Mouse (Mus musculus): Measurements from ENCODE around the gene Ppp1cc.
"Not testable (repeated sequence)": the region's sequence is repeated elsewhere in the genome, so short reads cannot be mapped to it uniquely, and the experiment has no call there.

Ppp1cc gene

DNA sequence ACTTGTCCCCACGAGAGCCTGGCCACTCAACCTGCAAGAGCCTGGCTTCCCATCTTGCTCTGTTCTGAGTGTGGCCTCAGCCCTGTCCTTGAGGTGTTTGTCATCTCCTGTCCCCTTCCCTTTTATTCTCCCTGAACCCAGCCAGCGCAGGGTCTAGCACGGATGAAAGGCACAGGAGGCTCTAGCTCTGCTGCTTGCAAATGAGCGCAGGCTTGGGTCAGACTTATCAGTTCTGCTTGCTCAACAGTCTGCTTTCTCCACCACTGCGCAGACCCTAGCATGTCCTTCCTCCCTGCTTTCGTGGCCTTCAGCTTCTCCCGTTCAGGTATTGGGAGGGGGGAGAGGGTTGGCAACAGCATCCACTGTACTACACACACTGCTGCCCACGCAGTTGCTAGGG lies 54.0 kb downstream of the Ppp1cc start:
- no peak for DNase-seq (ENCODE audit: low spot score in 2 of 2)

DNA sequence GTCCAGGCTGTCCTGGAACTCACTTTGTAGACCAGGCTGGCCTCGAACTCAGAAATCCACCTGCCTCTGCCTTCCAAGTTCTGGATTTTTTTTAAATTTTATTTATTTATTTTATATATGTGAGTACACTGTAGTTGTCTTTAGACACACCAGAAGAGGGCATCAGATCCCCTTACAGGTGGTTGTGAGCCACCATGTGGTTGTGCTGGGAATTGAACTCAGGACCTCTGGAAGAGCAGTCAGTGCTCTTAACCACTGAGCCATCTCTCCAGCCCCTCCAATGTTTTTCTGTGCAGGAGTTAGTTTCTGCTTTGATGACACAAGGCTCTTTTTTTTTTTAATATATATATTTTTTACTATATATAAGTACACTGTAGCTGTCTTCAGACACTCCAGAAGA lies 54.7 kb downstream of the Ppp1cc start:
- DNase-seq (ENCODE audit: low spot score in 2 of 2), result not testable (repeated sequence)

DNA sequence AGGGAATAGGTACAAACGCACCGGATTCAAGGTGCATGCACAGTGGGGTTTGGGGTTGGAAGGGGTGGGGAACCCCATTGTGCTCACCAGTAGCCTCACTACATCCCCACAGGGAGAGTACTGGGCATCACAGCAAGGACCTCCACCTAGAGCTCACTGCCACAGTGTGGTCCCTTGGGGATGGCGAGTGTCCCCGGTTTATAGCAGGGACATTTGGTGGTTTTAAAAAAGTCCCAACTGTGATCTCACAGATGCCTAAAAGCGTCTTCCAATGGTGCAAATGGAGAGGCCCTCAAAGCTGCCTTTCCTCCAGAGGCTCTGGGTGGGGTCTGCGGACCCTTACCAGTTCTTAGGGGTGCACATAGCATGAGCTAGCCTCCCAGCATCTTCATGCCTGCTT lies 55.8 kb downstream of the Ppp1cc start:
- peak in 1 of 2 experiments; percentile 17 for DNase-seq (ENCODE audit: low spot score in 2 of 2)

DNA sequence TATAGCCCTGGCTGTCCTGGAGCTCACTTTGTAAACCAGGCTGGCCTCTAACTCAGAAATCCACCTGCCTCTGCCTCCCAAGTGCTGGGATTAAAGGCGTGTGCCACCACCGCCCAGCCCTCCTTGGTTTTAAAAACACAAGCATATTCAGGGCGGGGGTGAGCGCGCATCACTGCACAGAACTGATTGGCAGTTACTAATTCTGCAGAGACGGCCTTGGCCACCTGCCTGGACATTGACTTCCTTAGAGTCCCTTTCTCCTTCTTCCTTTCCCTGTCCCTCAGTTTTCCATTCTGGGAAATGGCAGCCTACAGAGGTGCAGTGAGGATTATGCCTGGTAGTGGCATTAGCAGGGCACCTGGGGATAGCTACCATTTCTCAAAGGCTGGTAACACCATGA lies 59.6 kb downstream of the Ppp1cc start:
- no peak for DNase-seq (ENCODE audit: low spot score in 2 of 2)

DNA sequence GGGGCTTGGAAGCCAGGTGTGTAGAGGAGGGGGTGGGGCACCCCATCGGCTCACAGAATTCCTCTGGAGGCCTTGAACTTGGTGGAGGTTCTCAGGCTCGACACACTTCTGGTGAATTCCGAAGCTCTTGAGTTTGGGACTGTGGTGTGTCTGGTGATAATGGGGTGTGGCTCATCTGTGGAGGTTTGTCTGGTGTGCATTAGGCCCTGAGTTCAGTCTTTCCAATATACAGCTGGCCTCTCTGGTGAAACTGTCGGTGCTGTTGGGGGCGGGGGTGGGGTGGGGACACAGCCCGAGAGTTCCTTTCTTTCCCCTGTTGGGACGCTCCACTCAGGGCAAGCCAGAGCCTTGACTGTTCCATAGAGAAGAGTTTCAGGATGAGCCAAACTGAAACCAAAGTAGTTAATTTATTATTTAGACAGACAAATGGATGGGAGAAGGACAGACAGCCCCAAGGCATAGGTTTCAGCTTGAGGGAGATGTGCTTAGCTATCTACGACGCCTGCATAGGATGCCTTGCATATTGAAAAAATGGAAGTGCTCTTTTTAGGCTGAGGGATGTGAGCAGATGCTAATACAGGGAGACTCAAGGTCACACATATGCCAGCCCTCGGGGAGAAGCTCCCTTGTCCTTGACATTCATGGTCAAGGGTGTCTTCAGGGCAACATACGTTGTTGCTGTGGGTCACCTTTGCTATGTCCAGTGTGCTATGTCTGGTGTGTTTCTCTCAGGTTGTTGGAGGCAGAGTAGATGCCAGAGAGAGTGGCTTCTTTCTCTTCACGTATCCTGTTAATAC lies 60.2 kb downstream of the Ppp1cc start:
- DNase-seq (ENCODE audit: low spot score in 2 of 2), result no peak

DNA sequence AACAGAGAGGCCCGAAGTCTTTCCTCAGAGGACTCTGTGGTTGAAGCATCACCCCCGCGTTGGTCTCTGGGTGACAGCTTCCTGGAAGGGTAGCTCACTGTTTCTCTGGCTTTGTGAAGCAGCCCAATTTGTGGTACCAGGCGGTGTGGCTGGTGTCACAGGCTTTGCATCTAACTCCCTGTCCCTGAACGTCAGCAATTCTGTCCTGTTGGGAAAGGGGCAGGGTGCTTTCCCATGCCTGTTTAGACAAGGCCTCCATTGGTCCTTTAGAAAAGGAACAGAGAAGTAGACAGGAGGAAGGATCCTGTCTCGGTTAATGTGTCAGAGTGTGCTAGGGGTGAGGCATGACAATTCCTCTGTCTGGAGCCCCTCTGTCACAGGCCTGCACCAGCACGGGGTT lies 60.9 kb downstream of the Ppp1cc start:
- DNase-seq (ENCODE audit: low spot score in 2 of 2), result no peak

DNA sequence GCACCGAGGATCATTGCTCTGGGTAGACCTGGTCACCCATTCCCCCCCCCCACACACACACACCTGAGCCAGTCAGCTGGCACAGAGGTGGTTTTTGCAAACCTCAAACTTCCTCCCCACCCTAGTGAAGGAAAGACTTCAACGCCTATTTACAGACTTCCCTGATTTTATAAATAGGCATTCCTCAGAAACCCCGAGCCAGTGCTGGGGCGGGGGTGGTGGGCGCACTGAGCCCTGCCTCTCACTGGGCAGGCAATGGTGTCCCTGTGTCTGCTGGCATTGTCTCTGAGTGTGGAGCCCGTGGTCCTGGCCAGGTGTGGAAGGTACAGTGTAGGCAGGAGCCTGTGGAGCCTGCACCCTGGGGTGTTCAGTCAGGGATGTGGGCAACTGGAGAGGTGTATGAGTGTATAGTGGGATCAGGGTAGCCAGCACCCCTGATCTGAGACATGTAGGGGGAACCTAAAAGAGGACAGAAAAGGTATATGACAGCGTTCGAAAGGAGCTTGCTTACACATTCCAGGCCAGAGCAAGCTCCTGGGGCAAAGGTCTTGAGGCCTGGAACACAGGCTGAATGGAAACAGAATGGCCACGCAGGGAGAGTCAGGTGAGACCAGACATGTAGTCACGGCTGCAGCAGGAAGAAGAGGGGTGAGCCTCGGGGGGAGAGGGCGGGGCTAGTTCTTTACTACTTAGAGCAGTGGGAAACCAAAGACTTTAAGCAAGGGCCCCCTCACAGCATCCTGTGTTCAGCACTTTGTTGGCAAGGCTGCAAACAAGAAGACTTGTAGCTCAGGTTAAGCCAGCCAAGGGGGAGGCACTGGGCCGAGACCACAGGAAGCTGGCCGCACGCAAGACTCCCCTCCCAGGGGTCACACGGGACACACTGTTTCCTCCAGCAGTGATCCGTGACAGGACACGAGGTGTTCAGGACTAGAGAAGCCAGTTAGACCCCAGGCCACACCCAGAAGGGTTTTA lies 61.9 kb downstream of the Ppp1cc start:
- peak in 1 of 2 experiments; percentile 79 for DNase-seq (ENCODE audit: low spot score in 2 of 2)

DNA sequence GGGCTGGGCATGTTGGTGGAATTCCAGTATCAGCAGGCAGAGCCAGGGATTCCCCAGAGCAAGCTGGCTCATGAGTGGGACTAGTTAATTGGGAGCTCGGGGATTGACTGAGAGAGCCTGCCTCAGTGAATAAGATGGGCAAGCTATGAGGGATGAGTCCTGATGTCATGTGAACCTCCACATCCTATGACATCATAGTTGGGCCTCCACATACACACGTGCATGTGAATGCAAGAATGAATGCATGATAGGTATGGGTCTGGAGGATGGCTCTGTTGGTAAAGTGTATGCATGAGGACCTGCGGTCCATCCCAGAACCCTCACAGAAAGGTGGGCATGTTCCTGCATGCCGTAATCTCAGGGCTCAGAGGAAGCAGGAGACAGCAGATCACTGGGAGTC lies 63.0 kb downstream of the Ppp1cc start:
- no peak for DNase-seq (ENCODE audit: low spot score in 2 of 2)

DNA sequence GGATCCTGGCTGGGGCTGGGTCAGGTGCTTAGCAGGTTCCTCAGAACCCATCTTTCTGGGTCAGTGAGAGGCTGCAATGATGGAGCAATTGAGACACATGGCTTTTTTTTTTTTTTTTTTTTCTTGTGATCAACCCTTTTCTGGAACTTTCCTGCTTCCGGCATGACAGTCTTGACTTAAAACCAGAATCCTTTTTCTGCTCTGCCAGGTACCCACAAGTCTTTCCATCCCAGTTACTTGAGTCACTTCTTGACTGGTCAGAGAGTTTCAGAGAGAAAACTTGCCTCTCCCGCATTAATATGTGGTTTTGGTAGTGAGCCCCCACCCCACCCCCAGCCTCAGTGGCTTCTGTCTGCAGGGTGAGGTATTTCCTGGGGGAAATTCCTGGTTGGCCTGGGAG lies 66.2 kb downstream of the Ppp1cc start:
- DNase-seq (ENCODE audit: low spot score in 2 of 2), result no peak

Measured in spleen, postnatal 10 days (tissue).